Mouse (Mus musculus) hindlimb bud, embryonic 11.5 days (tissue): ENCODE measurements around the gene Gm36028.

Experiments used
- DNase-seq: peaks from one replicate; pipeline ENCODE4 v3.0.0-alpha.2; 2012; ENCODE audit warnings: low read depth, low spot score; ENCODE audit errors: extremely low spot score

The Gm36028 gene

DNA sequence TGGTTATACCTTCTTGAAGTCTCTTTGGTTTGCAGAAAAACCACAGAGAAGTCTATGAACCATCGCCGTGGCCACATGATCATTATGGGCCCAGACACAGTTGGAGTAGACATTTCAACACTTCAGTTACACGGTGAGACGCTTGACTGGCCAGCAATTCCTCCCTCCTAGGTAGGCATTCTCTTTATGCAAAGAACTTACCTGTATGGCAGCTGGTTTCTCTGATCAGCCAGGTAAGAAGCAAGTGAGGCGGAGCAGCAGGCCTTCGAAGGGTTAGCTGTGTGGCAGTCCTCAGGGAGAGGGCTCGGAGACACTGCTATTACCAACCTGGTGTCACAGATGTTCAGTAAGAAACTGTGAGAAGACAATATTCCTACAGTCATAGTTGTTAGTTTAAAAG is 733 bp downstream of the Gm36028 start:
- no peak for DNase-seq

DNA sequence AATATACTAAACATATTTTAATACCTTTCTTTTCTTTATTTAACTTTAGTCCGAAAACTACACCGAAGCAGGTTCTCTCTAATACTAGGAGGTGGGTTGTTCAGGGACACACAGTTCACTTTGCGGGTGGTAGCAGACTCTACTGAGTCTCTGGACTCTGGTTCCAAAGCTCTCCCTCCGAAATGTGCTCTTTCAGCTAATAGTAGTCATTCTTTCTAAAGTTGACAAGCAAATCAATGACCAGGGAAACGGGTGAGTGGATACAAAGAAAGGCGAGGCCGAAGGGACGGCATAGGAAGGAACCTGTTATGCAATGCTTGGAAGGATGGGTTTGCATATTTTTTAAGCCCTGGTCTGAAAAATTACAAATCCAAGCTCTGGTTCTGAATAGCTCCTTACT is 3.5 kb downstream of the Gm36028 start:
- no peak for DNase-seq

DNA sequence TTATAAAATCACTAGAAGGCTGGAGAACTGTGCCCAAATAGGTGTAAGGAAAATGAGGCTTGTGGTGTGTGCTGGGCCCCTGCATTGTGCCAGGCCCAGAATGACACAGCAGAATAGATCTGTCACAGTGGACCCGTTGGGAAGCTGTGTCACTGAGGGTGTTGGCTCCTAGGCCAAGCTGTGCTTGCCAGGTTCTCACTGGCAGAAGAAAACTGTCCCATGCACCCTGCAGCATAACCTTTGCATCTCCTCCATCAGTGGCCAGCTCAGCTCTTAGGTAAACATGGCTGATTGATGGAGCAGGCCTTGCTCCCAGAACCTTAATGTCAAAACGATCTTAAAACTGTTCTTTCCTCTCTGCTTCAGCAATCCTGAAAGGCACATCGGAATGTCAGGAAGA is 4.6 kb downstream of the Gm36028 start:
- DNase-seq: no peak

DNA sequence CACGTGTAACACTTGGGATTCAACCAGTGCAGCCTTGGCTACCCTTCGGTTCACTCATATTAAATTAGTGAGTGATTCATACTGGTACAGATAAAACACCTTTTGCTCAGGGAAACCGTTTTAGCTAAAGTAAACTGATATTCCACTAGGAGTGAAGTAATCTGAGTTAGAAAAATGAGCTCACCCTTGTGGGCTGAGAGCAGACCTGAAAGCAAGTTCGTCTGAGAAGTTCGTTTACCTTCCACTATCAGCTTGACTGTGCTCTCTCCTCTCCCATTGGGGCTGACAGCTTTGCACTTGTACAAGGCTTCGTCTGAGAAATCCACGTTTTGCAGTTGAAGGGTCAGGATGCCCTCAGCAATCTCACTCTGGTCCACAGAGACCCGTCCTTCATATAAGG is 5.4 kb downstream of the Gm36028 start:
- no peak for DNase-seq

DNA sequence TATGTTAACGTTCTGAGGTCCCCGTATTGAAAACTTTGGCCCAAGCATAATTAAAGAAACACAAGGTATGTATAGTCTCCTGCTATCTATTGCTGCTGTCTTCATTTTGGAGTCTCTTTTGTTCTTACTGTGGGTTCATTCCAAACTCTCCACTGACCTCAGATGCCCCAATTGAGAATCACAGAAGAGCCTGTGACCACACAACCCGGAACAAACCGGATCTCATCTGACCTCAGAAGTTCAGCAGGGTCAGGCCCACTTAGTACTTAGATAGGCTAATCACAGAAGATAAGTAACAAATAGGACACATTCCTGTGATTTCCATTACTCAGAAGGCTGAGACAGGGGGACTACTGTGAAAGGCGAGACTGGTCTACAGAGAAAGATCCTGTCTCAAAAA is 6.4 kb downstream of the Gm36028 start:
- DNase-seq: no peak

DNA sequence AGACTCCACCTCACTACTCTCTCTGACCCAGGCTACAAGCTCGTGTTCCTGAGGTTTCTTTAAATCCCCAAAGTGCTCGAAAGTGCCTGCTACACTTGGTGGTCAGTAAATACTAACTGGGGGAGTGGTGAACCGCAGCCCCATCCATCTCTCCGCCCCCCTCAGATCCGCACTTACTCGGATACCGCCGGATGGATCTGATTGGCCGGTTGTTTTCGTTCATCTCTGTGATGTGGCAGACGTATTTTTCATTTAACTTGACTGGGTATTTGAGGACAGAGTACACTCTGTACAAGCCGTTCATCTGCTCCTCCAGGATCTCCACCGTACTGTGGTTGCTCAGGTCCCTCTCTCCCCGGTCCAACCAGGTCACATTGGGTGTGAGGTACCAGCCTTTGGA is 6.9 kb downstream of the Gm36028 start:
- DNase-seq: no peak

DNA sequence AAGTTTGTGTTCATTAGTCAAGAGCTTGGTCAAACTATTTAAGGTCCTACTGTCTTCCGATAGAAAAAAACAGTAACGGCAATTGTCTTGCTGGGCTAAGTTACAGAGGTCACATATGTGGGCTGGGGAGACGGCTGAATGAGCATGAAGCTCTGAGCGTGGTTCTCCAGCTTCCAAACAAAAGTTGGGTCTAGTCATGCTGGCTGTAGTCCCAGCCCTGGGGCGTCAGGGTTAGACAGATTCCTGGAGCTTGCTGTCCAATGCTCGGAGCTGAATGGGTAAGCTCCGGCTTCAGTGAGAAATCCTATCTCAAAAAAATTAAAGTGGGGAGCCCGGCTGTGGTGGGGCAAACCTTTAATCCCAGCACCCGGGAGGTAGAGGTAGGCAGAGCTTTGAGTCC is 7.7 kb downstream of the Gm36028 start:
- DNase-seq: no peak

DNA sequence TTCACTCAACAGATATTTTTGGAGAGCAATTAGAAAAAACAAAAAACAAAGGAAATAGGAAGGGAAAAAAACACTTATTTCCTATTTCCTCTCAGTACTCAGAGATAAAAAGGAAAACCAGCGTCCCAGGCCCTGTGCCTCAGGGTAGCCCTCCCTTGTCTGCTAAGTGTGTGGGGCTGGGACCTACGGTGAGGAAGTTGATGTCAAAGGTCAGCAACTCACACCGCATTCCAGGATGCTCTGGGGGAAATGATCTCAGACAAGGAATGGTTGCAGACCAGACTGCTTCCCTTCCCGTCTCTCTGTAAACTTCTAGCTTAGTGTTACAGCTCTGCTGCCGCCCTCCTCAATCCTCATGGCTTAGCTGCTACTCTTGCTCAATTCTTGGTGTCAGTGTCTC is 9.6 kb downstream of the Gm36028 start:
- no peak for DNase-seq

DNA sequence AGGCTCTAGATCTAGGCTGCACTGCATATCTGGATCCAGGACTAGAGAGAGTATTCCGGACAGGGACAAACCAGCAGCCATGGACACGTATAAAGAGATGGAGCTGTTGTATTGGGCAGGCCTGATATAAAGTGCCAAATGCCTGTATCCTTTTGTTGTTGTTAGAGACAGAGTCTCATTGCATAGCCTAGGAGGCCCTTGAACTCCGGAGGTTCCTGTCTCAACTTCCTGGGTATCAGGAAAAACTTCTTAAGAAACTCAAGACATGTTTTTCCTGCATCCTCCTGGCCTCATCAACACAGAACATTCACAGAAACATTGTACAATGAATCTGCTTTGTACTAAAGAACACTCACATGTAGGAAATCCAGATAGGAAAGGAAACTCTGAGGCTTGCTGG is 13.9 kb downstream of the Gm36028 start:
- DNase-seq: no peak

DNA sequence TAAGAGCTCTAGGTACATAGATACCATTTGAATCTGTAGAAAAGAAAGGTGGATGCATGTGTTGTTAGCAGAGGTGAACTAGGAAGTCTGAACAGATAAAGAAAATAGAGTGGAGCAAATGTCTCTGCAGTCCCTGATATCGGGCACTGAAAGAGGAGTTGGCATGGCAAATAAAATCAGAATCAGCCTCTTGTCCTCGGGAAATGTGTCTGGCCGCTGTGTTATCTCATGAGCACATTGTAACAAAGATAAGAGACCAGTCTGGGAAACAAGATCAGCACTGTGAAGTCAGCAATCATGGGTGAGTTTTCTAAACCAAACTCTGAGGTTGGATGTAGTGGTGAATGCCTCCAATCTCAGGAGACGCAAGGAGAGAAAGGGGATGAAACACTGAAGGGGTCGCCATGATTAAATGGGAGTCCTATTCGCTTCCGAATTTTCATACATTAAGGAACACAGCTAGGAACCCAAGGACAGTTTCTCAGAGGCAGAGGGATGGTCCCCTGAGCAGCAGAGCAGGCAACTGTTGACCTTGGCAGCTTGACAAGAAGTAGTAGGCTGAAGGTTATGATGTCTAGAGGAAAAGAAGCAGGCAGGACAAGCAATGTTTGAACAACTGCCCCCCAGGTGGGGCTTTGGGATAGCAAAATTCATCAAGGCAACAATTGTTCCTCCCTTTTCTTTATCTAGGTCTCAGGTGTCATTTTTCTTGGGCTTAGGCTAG is 15.6 kb downstream of the Gm36028 start:
- DNase-seq: no peak

DNA sequence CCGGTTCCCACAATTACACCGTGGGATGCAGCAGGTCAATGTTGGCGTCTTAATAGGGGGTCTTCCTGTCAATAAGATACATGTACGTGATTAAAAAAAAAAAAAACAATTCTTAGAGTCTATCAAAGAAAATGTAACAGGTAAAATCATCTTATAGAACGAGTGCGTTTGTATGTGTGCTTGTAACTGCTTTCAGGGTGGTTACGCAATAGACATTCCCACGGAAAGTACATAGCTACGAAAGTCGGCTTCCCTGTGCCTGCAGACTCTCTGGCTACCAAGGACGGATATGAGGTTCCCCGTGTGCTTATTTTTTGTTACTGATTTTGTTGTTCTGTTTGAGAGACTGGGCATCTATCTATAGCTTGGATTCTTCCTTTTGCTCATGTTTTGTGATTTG is 17.2 kb downstream of the Gm36028 start:
- DNase-seq: no peak

DNA sequence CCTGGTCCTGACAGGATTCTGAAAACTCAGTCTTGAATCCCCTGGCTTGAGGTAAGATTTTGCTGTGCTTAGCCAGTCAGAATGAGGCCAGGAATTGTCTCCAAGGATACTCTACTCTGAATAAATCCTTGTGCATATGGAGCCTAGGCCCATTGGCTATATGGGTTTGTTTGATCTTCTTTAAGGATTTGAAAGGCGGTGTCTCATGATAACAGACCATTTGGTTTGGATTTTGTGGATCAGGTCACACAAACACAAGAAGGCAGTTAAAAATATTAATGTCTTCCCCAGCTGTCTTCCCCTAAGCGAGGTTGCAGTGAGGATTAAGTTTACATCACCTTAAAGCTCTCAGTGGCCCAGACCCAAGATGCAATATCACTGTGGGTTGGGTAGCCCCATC is 18.5 kb downstream of the Gm36028 start:
- no peak for DNase-seq

DNA sequence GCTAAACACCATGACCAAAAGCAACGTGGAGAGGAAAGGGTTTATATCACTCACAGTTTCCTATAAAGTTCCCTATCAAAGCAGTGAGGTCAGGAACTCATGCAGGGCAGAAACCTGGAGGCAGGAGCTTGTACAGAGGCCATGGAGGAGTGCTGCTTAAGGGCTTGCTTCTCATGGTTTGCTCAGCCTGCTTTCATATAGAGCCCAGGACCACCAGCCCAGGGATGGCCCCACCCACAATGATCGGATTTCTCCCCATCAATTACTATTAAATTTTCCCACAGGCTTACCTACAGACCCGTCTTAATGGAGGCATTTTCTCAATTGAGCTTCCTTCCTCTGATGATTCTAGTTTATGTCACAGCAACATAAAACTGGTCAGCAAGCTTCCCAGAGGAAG is 23.4 kb downstream of the Gm36028 start:
- no peak for DNase-seq

DNA sequence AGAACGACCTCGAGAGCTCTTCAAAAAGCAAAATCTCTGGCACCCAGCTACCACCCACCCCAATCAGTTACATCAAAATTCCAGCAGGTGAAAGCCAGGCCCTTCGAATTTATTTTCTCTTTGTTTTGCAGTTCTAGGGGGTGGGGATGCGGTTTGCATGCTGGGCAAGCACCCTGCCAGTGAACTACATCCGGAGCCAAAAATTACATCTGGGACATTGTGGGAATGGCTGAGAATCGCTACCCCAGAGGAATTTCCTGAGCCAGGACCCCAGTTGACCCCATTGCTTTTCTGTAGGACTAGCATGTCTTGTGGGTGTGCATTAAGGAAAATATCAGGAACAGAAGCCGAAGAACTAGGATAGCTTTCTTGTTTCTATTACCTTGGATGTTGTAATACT is 29.9 kb downstream of the Gm36028 start:
- DNase-seq: no peak

DNA sequence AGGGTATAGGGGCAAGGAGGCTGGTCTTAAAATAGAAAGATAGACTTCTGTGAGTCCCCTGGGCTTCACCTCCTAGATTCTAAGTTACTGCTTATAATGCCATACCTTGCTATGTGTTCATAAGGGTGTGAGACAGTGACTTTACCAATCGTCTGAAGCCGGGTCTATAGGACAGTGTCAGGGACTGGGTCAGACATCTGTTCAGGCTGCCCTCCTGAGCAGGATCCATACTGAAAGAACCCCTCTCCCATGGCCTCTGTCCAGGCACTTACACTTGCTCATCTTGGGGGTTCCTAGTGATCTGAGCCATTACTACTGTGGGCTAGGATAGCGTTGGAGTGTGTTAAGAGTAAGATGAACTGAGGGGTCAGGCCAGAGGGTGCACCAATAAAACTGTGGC is 34.7 kb downstream of the Gm36028 start:
- no peak for DNase-seq

DNA sequence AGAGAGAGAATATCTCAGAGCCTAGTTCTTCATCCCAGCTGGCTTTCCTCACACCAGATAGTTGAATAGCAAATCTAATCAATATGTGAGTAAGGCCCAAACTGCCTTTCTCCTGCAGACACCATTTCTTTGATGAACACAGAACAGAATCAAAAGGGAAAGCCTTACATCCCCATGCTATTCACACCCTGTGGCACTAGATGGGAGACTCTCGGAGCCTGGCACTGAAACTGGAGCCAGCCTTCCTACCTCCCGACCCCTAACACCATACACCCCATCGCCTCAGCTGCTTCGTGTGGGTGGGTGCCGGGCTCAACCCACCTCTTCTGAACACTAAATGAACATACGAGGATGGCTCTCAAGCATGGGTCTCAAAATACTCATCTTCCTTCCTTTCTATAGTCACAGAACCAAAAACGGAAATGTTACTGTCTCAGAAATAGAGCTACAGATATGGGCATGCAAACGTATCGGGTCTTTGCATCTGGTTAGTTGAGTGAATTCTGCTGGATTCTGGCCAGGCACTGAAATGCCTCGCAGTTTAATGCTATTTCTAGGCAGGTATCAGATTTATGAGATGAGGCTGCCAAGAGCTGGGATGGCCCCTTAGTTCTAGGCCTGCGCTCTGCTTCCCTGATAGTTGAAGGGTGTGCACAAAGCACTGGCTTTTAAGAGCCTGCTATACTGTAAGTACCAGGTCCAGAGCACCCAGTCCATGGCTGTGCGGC is 36.0 kb downstream of the Gm36028 start:
- no peak for DNase-seq

DNA sequence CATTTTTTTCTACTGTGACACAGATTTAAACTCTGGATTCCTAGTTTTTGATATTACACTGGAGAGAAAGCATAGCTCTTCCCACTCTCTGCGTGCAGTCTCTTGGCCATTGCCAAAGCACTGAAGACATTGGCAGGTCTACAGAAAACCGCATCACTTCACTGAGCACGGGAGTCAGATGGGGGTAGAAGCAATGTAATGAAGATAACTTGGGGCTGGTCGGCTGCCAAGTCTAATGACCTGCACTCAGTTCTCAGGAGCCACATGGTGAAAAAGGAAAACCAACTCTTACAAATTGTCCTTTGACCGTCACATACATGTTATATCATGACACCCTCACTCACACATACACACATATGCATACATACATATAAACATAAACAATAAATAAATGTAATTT is 37.0 kb downstream of the Gm36028 start:
- DNase-seq: no peak

DNA sequence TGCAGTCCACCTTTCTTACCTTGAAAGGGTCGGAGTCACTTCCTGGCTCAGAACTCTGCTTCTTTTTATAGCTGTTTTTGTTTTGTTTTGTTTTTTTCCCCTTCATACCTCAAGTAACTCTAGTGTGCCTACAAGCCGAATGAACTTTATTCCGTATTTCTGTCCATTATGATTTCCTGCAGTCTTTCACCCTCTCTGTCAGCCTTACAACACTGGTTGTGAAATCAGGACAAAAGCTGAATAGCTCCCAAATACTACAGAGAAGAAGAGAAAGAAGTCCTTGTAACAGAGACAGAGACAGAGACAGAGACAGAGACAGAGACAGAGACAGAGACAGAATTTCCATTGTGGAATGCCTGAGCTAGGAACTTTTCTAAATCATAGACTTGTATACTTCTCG is 43.0 kb downstream of the Gm36028 start:
- DNase-seq: no peak

DNA sequence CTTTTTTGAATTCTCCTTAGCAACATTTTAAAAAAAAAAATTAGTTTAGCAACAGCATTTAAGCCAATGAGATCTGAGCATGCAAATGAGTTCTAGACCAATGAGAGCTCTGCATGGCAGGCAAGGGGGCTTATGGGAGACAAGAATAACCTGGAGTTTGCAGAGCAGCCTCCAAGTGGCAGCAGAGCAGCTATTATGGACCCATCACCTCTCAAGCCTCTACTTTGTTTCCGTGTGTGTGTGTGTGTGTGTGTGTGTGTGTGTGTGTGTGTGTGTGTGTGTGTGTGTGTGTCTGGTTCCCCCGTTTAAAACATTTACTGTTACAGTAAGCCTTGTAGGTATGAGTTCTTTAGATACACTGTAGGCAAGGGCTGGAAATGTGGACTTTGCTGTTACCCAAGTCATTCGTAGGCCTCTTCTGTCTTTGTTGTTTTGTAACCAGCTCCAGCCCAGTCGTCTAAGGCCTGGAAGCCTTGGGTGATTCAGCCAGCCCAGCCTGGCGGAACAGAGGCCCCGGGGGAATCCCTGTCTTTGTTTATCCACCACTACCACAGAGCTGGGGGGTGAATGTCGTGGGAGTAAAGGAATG is 46.5 kb downstream of the Gm36028 start:
- no peak for DNase-seq

DNA sequence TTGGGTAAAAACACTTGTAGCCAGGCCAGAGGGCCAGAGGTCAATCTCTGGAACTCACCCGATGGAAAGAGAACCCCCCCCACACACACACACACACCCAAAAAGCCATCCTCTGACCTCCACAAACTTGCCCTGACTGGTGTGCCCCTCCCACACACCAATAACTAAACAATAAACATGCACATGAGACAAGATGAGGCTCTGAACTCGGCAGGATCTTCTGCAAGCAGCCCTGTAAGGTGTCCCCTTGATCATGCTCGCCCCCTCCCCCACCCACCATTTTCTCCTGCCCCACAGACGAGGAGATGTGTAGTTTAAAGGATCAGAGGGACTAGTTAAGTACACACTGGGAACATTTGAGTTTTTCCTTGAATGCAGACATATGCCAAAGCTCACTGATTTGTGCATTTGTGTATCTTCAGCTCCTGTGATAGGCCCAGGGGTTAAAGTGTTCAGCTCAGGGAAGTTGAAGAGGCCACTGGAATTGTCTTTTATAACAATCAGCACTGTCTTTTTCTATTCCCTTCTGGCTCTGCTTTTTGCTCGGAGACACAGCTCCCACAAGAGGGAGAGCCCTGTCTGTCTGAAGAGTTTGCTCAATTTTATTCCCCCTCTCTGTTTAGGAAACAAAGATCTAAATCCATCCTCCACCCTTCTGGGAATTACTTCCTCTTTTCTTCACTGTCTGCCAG is 47.1 kb downstream of the Gm36028 start:
- DNase-seq: no peak

DNA sequence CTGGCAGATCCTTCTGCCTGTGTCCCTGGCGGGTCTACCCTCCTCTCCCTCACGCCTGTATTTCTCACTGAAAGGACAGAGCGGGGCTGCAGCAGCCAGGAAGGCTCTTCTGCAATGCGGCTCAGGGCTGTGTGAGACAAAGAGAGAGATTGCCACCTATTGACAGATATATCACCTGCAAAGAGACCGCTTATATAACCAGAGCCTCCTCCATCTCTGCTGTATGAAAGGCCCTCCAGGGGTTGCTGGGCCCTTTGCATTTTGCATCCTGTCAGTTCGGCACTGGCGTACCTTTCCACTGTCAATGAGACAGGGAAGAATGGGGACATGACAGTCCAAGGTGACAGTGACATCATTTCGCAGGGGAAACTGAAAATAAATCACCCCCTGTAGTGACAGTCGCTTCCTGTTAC is 48.5 kb downstream of the Gm36028 start:
- DNase-seq: no peak

DNA sequence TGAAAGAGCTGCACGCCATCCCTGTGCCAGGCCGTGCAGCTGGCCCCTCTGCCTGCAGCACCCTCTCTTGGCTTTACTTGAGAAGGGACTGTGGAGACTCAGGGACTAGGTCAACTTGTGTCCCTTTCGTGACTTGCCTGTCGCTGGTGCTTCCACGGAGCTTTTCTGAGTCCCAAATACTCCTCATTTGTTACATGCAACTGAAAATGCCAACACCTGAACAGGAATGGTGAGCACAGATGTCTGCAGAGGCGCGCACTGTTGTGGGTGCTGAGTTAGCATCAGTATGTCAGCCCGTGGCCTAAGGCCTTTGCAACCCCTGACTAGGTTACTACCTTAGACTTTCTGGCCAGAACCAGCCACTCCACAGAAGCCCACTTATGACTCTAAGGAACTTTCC is 49.1 kb downstream of the Gm36028 start:
- DNase-seq: no peak
